Mouse (Mus musculus) MEL (cell line): ENCODE measurements around the gene Daam1. TPM values are rescaled to one million over a fixed set of nuclear protein-coding genes. Genes with fewer than 3 reads are reported as not detected.

Source experiments
- DNase-seq: peaks from one replicate; pipeline ENCODE4 v3.0.0; 2011; ENCODE audit warnings: low read depth, low spot score
- H3K27ac ChIP-seq: 2 replicates; pipeline ENCODE4 v1.5.1; 2012; ENCODE audit warnings: low read depth, mild to moderate bottlenecking, control low read depth, low read length, moderate library complexity; ENCODE audit not compliant: control insufficient read depth
- H3K27me3 ChIP-seq, 2 experiments: fragments of 150-350 bp in 1 of 2; sonication (generic) in 1 of 2; 2 replicates each; pipeline ENCODE4 v1.6.1; 2012; ENCODE audit warnings: low read length in 2 of 2, mild to moderate bottlenecking in 2 of 2, improper control_type of control experiment in 1 of 2, moderate library complexity in 1 of 2; ENCODE audit not compliant: insufficient read depth in 2 of 2, control insufficient read depth in 1 of 2
- H3K36me3 ChIP-seq, 2 experiments: 2 replicates each; pipeline ENCODE4 v1.6.1; 2012 to 2014; ENCODE audit warnings: low read length in 2 of 2, improper control_type of control experiment in 1 of 2, inconsistent platforms in 1 of 2, mild to moderate bottlenecking in 1 of 2; ENCODE audit not compliant: insufficient read depth in 2 of 2, control insufficient read depth in 1 of 2
- H3K4me1 ChIP-seq, 2 experiments: fragments of 150-350 bp in 1 of 2; sonication (generic) in 1 of 2; 2 replicates each; pipeline ENCODE4 v1.6.1; 2012; ENCODE audit warnings: low read length in 2 of 2, improper control_type of control experiment in 1 of 2, mild to moderate bottlenecking in 1 of 2; ENCODE audit not compliant: insufficient read depth in 2 of 2, control insufficient read depth in 1 of 2
- H3K4me3 ChIP-seq, 2 experiments: fragments of 150-350 bp in 1 of 2; sonication (generic) in 1 of 2; 2 replicates each; pipeline ENCODE4 v1.5.1; 2012; ENCODE audit warnings: low read depth in 2 of 2, low read length in 2 of 2, mild to moderate bottlenecking in 2 of 2, moderate library complexity in 2 of 2, control low read depth in 1 of 2, improper control_type of control experiment in 1 of 2; ENCODE audit not compliant: control insufficient read depth in 1 of 2, insufficient read depth in 1 of 2
- H3K79me2 ChIP-seq: 2 replicates; pipeline ENCODE4 v1.6.1; 2012; ENCODE audit warnings: mild to moderate bottlenecking, low read length, moderate library complexity; ENCODE audit not compliant: control insufficient read depth, poor library complexity, insufficient read depth
- H3K9ac ChIP-seq: 2 replicates; pipeline ENCODE4 v1.6.1; 2012; ENCODE audit warnings: low read depth, mild to moderate bottlenecking, control low read depth, low read length, moderate library complexity; ENCODE audit not compliant: control insufficient read depth, poor library complexity, severe bottlenecking
- H3K9me3 ChIP-seq: fragments of 150-350 bp; sonication (generic); replicated peaks from 2 replicates; pipeline ENCODE4 v1.6.1; 2012; ENCODE audit warnings: mild to moderate bottlenecking, low read length, improper control_type of control experiment, moderate library complexity; ENCODE audit not compliant: insufficient read depth
- CHD1 ChIP-seq: IDR thresholded peaks from 2 replicates; pipeline ENCODE4 v1.6.1; 2012; ENCODE audit warnings: low read depth, mild to moderate bottlenecking, inconsistent platforms, low read length, improper control_type of control experiment
- E2F4 ChIP-seq: IDR thresholded peaks from 2 replicates; pipeline ENCODE4 v1.6.1; 2011; ENCODE audit warnings: low read depth, low read length, improper control_type of control experiment, borderline replicate concordance
- ELF1 ChIP-seq: IDR thresholded peaks from 2 replicates; pipeline ENCODE4 v1.6.1; 2014; ENCODE audit warnings: low read depth, mild to moderate bottlenecking, inconsistent platforms, low read length, improper control_type of control experiment, moderate library complexity
- GABPA ChIP-seq: IDR thresholded peaks from 2 replicates; pipeline ENCODE4 v1.6.1; 2012; ENCODE audit warnings: low read depth, mild to moderate bottlenecking, inconsistent platforms, low read length, improper control_type of control experiment, moderate library complexity
- GATA1 ChIP-seq: IDR thresholded peaks from 2 replicates; pipeline ENCODE4 v1.6.1; 2011; ENCODE audit warnings: low read depth, low read length, improper control_type of control experiment
- MAX ChIP-seq: IDR thresholded peaks from 2 replicates; pipeline ENCODE4 v1.6.1; 2011; ENCODE audit warnings: low read length, improper control_type of control experiment
- MAZ ChIP-seq: IDR thresholded peaks from 2 replicates; pipeline ENCODE4 v1.6.1; 2012; ENCODE audit warnings: low read depth, mild to moderate bottlenecking, inconsistent platforms, low read length, improper control_type of control experiment
- MEF2A ChIP-seq: IDR thresholded peaks from 2 replicates; pipeline ENCODE4 v1.6.1; 2014; ENCODE audit warnings: low read depth, mild to moderate bottlenecking, inconsistent platforms, low read length, improper control_type of control experiment; ENCODE audit not compliant: poor library complexity, insufficient replicate concordance, severe bottlenecking; ENCODE audit errors: extremely low read depth
- MXI1 ChIP-seq: IDR thresholded peaks from 2 replicates; pipeline ENCODE4 v1.6.1; 2011; ENCODE audit warnings: mild to moderate bottlenecking, low read depth, low read length, improper control_type of control experiment
- MYB ChIP-seq: IDR thresholded peaks from 2 replicates; pipeline ENCODE4 v1.6.1; 2011; ENCODE audit warnings: mild to moderate bottlenecking, low read depth, low read length, improper control_type of control experiment
- NELFE ChIP-seq: IDR thresholded peaks from 2 replicates; pipeline ENCODE4 v1.6.1; 2011; ENCODE audit warnings: low read depth, low read length, improper control_type of control experiment
- NRF1 ChIP-seq: IDR thresholded peaks from 2 replicates; pipeline ENCODE4 v1.6.1; 2014; ENCODE audit warnings: low read depth, mild to moderate bottlenecking, inconsistent platforms, low read length, improper control_type of control experiment, moderate library complexity; ENCODE audit not compliant: poor library complexity, insufficient read depth, severe bottlenecking
- POLR2A ChIP-seq, 2 experiments: IDR thresholded peaks; 2 replicates each; pipeline ENCODE4 v1.6.1; 2011 to 2012; ENCODE audit warnings: low read length in 2 of 2, mild to moderate bottlenecking in 2 of 2, control low read depth in 1 of 2, improper control_type of control experiment in 1 of 2, low read depth in 1 of 2, moderate library complexity in 1 of 2; ENCODE audit not compliant: control insufficient read depth in 1 of 2, insufficient read depth in 1 of 2, poor library complexity in 1 of 2
- POLR2AphosphoS5 ChIP-seq: IDR thresholded peaks from 2 replicates; pipeline ENCODE4 v1.6.1; 2012; ENCODE audit warnings: low read depth, borderline replicate concordance, mild to moderate bottlenecking, inconsistent platforms, low read length, moderate library complexity, mixed read lengths
- RAD21 ChIP-seq: IDR thresholded peaks from 2 replicates; pipeline ENCODE4 v1.6.1; 2011; ENCODE audit warnings: mild to moderate bottlenecking, low read depth, low read length, improper control_type of control experiment
- RCOR1 ChIP-seq: IDR thresholded peaks from 2 replicates; pipeline ENCODE4 v1.6.1; 2012; ENCODE audit warnings: low read depth, mild to moderate bottlenecking, inconsistent platforms, low read length, improper control_type of control experiment
- SMC3 ChIP-seq: IDR thresholded peaks from 2 replicates; pipeline ENCODE4 v1.6.1; 2011; ENCODE audit warnings: low read depth, low read length, improper control_type of control experiment
- TAL1 ChIP-seq: IDR thresholded peaks from 2 replicates; pipeline ENCODE4 v1.6.1; 2012; ENCODE audit warnings: mild to moderate bottlenecking, inconsistent platforms, low read length, moderate library complexity, mixed read lengths
- UBTF ChIP-seq: IDR thresholded peaks from 2 replicates; pipeline ENCODE4 v1.6.1; 2012; ENCODE audit warnings: low read depth, mild to moderate bottlenecking, inconsistent platforms, low read length, improper control_type of control experiment, moderate library complexity, borderline replicate concordance; ENCODE audit not compliant: insufficient read depth
- ZC3H11A ChIP-seq: IDR thresholded peaks from 2 replicates; pipeline ENCODE4 v1.6.1; 2012; ENCODE audit warnings: low read depth, mild to moderate bottlenecking, inconsistent platforms, low read length, improper control_type of control experiment
- ZKSCAN1 ChIP-seq: IDR thresholded peaks from 2 replicates; pipeline ENCODE4 v1.6.1; 2012; ENCODE audit warnings: low read depth, mild to moderate bottlenecking, inconsistent platforms, low read length, improper control_type of control experiment, moderate library complexity
- ZMIZ1 ChIP-seq: IDR thresholded peaks from 2 replicates; pipeline ENCODE4 v1.6.1; 2012; ENCODE audit warnings: low read depth, mild to moderate bottlenecking, inconsistent platforms, low read length, improper control_type of control experiment, moderate library complexity
- polyA plus RNA-seq, 2 experiments: library from polyadenylated mRNA; stranded (reverse) in 1 of 2; unstranded in 1 of 2; fragments of >175 nt in 1 of 2; fragments of >200 nt in 1 of 2; gene quantifications; 2 replicates each; pipeline versions ENCODE4 v1.2.1 to v1.2.4; 2012; ENCODE audit warnings: low replicate concordance in 2 of 2, low read depth in 1 of 2; ENCODE audit not compliant: insufficient read length in 2 of 2, insufficient read depth in 1 of 2, missing spikeins in 1 of 2
- total RNA-seq: library from RNA; depleted of rRNA; stranded (reverse); fragments of 300-350 nt; gene quantifications from 2 replicates; pipeline ENCODE4 v1.2.3, GENCODE M21; 2012

Daam1 gene
- total and polyA plus RNA-seq, 3 experiments = 9.2 to 12.0 TPM; not detected in 1

DNA sequence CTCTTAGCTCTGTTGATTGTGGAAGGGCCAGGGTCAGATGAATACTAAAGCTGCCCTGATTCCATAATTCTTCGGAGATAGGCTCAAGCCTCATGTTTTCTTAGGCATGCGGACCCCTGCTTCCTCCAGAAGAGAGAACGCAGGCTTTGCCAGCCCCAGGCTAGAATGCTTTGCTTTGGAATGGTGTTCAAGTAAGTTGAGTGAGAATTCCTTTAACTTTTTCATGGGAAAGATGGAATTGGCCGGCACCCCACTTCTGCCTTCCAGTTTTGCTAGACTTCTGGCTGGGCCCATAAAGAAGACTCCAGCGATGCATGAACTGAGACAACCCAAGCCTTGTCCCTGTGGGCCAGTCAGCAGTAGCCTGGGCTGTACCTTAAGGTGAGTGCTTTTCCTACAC, 200.3 kb downstream of the Daam1 start:
- Histone ChIP-seq H3K4me1 (no peaks in the 10 kb centered on the region), H3K27ac (no peak overlapping the region), H3K27me3 (no peaks in the 10 kb centered on the region), H3K9me3 (no peaks in the 10 kb centered on the region), H3K36me3 (no peaks in the 10 kb centered on the region), H3K4me3 (no peak overlapping the region), H3K79me2 (no peaks in the 10 kb centered on the region), H3K9ac (no peak overlapping the region)
- DNase-seq = no peak
- TF ChIP-seq RCOR1 (no peak), E2F4 (no peak), MAX (no peak), MEF2A (no peak), ZC3H11A (no peak), ZKSCAN1 (no peak), UBTF (no peak), ZMIZ1 (no peak), NRF1 (no peak), MAZ (no peak), NELFE (no peak), TAL1 (no peak), POLR2AphosphoS5 (no peak), POLR2A (IDR thresholded peaks at IDR 0.05; ENCODE audit: control insufficient read depth in 1 of 2, insufficient read depth in 1 of 2, low read depth in 1 of 2, low read length in 2 of 2, poor library complexity in 1 of 2) (no peak), MXI1 (no peak), SMC3 (no peak), ELF1 (no peak), RAD21 (no peak)

DNA sequence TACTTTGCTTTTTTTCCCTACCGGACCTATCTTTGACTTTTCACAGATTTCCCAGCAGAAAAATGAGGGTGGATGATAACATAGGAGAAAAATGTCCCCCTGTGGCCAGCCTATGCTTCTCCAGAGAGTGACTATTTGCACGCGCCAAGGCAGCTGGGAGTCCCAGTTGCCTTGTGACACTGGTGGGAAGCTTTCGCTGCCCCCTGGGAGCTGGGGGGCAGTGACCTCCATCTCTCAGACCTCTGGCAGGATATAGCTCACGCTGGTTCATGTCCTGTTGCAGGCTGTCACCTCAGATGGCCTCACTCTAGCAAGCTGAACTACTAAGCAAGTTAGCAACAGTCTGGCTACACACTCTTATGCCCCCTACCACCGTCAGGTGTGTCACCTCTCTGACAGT, 200.9 kb downstream of the Daam1 start:
- H3K79me2 ChIP-seq = no peaks in the 10 kb centered on the region
- DNase-seq = no peak
- H3K9me3 ChIP-seq = no peaks in the 10 kb centered on the region
- H3K4me1 ChIP-seq = no peaks in the 10 kb centered on the region
- H3K27me3 ChIP-seq = no peaks in the 10 kb centered on the region
- no peaks in the 10 kb centered on the region for H3K36me3 ChIP-seq
- TF ChIP-seq POLR2AphosphoS5 = no peak
- no peak for TF ChIP-seq TAL1
- no peak for TF ChIP-seq NELFE
- TF ChIP-seq SMC3 = no peak
- no peak for TF ChIP-seq ZKSCAN1
- no peak for TF ChIP-seq MAX
- TF ChIP-seq GATA1 = no peak
- TF ChIP-seq MXI1 = no peak
- TF ChIP-seq RCOR1 = no peak
- TF ChIP-seq GABPA = no peak
- TF ChIP-seq RAD21 = no peak
- TF ChIP-seq ZC3H11A = no peak
- TF ChIP-seq MYB = no peak
- no peak for TF ChIP-seq CHD1
- no peak overlapping the region for H3K4me3 ChIP-seq
- no peak overlapping the region for H3K9ac ChIP-seq
- no peak overlapping the region for H3K27ac ChIP-seq
